Mouse (Mus musculus): Measurements from ENCODE around the gene Grb7.

Grb7 gene

GRCm38 (mm10) chr11:98472696-98473095, 26.5 kb downstream of the Grb7 start:
- peak; percentile 33 for DNase-seq (ENCODE audit: low spot score)

DNA sequence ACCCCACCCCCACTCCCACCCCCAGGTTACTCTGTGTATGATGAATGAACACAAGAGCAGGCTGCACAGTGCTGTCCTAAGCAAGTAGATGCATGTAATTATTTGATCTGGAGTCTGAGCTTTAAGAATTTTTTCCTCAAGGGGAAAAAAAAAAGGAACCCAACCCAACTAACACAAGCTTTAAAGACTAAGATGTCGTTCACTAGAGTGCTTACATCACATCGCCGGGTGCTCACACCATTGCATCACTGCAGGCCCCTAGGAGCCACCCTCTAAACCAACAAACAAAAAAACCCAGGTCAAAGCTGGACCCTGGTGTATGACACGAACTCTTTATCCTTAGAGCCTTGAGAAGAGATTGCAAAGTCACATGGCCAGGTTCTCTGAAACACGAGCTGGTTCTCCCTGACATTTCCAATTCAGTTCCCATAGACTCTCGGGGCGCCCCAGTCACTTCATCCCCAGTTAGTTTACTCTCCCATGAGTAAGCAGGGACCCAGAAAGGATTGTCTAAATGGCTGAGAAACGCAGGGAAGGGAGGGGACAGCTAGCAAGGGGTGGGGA, 27.8 kb downstream of the Grb7 start:
- DNase-seq (ENCODE audit: low spot score) = no peak

DNA sequence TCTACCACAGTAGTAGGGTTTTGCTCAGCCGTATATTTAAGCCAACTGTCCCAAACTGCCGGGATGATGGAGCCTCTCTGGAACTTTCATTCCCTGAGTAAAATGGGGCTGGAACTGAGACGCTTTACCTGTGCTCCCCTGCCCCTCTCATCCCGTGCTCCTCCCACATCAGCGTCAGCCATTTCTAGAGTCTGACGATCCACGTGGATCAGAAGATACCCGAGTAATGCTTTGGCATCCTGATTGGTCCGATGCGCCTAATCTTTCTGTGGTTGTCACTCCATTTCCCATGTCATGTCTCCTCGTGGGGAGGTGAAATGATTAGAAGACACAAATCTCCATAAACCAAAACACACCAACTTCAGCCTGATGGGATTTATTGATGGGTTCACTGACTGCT, 28.8 kb downstream of the Grb7 start:
- no peak for DNase-seq (ENCODE audit: low spot score)

GRCm38 (mm10) chr11:98475630-98476433, 29.6 kb downstream of the Grb7 start:
- DNase-seq (ENCODE audit: low spot score) = no peak

- no peak for DNase-seq (ENCODE audit: low spot score)
Measured at GRCm38 (mm10) chr11:98476434-98476807, 30.2 kb downstream of the Grb7 start.

DNA sequence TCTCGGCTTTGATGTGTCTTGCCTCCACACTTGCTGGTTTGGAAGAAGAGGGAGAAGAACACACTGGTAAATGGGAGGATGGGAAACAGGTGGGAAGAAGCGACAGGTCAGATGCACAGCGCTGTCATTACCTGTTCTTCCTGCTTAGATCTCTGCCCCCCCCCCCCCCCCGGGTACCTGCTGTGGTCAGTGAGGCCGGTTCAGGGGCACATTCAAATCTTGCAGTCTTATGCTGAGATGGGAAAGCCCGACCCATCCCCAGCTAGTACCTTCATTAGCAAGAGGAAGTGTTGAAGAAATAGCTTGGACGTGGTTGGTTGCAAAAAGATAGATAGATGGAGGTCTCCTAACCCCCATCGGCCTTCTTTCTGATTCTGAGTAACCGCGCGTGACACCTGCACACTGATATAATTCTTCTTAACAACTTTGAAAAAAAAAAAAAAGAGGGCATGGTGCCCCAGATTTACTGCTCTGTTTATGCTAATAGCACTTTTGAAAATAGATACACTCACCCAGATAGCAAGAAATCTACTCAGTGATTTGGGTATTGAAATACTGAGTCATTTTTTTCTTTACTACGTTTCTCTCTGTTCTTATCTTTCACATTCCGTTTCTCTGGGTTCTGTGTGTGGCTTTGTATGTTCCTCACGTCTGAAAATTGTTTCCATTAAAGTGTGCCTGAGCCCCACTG, 31.0 kb downstream of the Grb7 start:
- DNase-seq (ENCODE audit: low spot score) = no peak

DNA sequence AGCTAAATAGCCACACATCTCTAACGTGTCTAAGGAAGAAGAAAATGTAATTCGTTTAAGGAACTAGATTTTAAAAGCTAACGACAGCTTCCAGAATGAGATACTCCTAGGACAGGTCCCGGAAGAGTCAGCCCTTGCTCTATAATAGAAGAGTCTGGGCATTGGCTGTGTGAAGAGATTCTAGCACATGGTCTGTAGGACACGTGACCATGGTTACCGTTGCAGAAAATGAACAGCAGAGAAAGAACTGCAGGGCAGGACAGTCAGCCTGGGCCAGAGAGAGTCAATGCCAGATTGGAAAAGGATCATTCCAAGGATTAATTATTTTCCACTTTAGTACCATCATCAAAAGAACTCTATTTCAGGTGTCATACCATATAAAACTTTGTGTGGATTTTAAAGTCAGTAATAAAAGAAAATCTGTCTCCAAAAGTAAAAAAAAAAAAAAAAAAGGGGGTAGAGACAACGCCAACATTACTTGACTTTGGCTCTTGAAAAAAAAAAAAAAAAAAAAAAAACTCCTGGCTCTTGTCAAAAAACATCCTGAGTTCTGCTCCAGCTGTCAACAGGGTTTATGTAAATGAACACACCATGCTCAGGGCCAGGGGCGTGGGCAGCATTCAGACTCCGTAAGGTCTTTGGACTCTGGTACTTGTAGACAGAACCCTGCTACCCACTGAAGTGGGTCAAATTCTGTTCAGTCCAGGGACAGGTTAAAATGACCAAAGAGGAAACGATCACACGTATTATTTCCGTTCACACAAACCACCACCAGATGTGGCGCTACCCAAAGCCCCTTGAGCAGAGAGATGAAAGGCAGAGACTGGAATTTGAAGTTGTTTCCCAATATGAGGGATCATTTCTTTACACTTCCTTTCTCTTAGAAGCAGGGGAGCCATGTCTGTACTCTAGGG, 33.1 kb downstream of the Grb7 start:
- no peak for DNase-seq (ENCODE audit: low spot score)

- DNase-seq (ENCODE audit: low spot score) = no peak
Measured at GRCm38 (mm10) chr11:98479940-98480497, 33.8 kb downstream of the Grb7 start.

DNA sequence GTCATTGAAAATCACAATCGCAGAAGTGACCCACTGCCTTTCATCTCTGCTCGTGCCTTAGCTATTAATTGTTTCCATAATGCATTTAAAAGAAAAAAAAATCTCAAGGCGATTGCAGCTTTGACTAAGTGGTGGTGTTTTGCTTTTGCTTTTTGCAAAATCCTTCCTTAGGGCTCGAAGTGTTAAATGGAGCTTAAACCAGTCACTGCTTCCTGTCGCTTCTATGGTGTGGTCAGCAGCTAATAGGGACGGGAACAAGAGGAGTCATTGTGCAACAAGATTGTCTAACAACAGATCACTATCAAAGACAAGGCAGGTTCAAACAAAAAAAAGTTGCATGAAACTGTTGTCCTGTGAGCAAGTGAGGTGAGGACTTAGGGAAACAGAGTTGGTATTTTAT, 35.0 kb downstream of the Grb7 start:
- no peak for DNase-seq (ENCODE audit: low spot score)

DNA sequence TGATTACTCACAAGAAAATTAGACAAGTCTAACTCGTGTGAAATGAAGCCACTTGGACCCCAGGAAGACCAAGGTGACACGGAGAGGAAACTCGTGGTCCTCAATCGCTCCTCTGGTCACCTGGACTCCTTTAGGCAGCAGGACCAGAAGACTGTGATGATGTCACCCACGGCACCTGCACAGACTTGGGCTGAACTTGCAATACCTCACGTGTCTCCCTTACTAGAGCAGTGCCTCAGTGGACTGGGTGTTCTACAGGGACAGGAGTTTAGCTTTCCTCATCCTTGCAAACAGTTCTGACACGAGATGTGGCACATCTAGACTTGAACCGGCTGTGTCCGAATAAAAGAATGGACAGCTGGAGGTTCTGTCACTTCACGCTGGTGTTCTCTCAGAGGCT, 35.9 kb downstream of the Grb7 start:
- DNase-seq (ENCODE audit: low spot score) = no peak

DNA sequence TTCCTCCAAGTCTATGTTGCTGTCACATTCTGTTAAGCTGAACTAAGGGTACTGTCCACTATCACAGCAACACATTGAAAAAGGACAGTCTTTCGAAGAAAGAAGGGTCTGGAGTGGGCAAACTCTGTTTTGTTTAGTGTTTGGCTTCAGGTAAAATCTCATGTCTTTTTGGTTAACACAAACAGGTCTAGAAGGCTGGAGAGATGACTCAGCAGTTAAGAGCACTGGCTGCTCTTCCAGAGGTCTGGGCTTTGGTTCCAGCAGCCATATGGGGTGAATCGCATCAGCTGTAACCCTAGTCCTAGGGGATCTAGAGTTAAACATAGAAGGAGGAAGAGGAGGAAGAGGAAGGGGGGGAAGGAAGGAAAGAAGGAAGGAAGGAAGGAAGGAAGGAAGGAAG, 39.6 kb downstream of the Grb7 start:
- DNase-seq (ENCODE audit: low spot score) = no peak

GRCm38 (mm10) chr11:98487526-98488040, 41.4 kb downstream of the Grb7 start:
- no peak for DNase-seq (ENCODE audit: low spot score)

- DNase-seq (ENCODE audit: low spot score) = peak; percentile 18
Measured at GRCm38 (mm10) chr11:98488540-98489234, 42.5 kb downstream of the Grb7 start.

- DNase-seq (ENCODE audit: low spot score) = no peak
Measured at GRCm38 (mm10) chr11:98491571-98491970, 45.4 kb downstream of the Grb7 start.

DNA sequence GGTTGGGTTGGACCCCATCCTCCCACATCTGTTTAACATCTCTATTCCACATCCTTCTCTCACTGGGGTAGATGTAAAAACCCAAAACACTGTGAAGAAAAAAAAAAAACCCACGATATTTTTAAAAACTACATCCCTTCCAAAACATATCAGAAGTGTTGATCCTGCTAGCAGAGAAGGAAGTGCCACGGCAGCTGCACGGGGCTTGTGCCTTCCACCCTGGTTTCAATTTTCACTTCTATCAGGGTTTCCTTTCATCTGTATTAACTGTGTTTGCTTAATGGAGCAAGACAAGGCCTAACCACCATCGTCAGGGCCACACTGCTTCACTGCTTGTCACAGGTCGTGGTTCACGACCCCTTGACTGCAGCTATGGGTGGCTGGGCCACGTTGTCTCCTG, 46.8 kb downstream of the Grb7 start:
- DNase-seq (ENCODE audit: low spot score) = peak; percentile 66

DNA sequence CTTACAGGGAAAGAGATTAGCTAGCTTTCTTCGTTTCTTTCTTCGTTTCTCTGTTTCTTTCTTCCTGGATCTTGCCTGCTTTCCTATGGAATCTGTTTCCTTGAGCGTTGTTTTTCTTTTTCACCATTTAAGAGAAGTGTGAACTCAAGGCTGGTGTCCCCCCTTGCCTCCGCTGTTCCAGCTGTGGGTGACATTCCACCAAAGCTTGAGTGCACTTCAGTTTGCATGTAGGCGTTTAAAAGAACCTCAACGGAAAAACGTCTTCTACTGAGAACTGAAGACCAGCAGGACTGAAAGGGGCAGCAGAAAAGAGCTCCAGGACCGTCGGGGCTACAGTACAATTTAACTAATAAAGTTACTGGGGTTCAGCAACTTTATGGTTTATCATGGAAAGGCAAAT, 47.2 kb downstream of the Grb7 start:
- DNase-seq (ENCODE audit: low spot score) = no peak

- DNase-seq (ENCODE audit: low spot score) = no peak
Measured at GRCm38 (mm10) chr11:98495176-98495719, 49.1 kb downstream of the Grb7 start.

- DNase-seq (ENCODE audit: low spot score) = peak; percentile 59
Measured at GRCm38 (mm10) chr11:98497388-98498288, 51.4 kb downstream of the Grb7 start.

DNA sequence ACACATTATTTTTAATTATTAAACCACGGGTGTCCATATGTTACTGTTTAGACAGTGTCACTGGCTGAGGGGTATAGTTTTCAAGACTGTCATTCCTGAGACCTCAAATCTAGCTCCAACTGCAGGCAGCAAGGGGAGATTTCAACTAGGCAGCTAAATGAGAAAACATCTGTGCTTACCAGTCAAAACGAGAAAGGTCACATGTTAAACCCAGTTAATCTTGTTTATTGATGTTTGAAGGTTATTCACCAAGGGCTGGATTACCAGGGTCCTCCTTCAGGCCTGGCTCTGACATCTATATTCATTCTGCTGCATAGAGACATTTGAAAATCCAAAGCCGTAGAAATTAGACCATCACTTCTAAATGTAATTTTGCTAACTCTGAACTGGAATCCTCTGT, 58.7 kb downstream of the Grb7 start:
- DNase-seq (ENCODE audit: low spot score) = no peak
